Mouse (Mus musculus): ENCODE results near the gene Cnga1.

The Cnga1 gene

GRCm38 (mm10) chr5:72644175-72644574 lies at the start of gene Cnga1:
Gene Cnga1 (minus strand): TSS chr5:72644275.
- DNase-seq (ENCODE audit: low spot score): no peak

GRCm38 (mm10) chr5:72690516-72690915 lies 46.4 kb upstream of the Cnga1 start:
- DNase-seq (ENCODE audit: low spot score): no peak

GRCm38 (mm10) chr5:72689556-72689955 lies 45.5 kb upstream of the Cnga1 start:
- DNase-seq (ENCODE audit: low spot score): no peak

GRCm38 (mm10) chr5:72681451-72681850 lies 37.4 kb upstream of the Cnga1 start:
- DNase-seq (ENCODE audit: low spot score): no peak

- no peak for DNase-seq (ENCODE audit: low spot score)
These were observed 31.0 kb upstream of the Cnga1 start for GRCm38 (mm10) chr5:72674994-72675542.

- no peak for DNase-seq (ENCODE audit: low spot score)
These were observed 27.1 kb upstream of the Cnga1 start for GRCm38 (mm10) chr5:72671017-72671699.

GRCm38 (mm10) chr5:72668351-72668750 lies 24.3 kb upstream of the Cnga1 start:
- DNase-seq (ENCODE audit: low spot score): no peak

- DNase-seq (ENCODE audit: low spot score): no peak
These were observed 22.4 kb upstream of the Cnga1 start for GRCm38 (mm10) chr5:72666428-72666827.

GRCm38 (mm10) chr5:72665281-72665680 lies 21.2 kb upstream of the Cnga1 start:
- DNase-seq (ENCODE audit: low spot score): peak; percentile 27

- no peak for DNase-seq (ENCODE audit: low spot score)
These were observed 20.8 kb upstream of the Cnga1 start for GRCm38 (mm10) chr5:72664854-72665253.

- no peak for DNase-seq (ENCODE audit: low spot score)
These were observed 20.1 kb upstream of the Cnga1 start for GRCm38 (mm10) chr5:72664126-72664525.

GRCm38 (mm10) chr5:72661051-72661781 lies 17.1 kb upstream of the Cnga1 start:
- DNase-seq (ENCODE audit: low spot score): no peak

GRCm38 (mm10) chr5:72658375-72658774 lies 14.3 kb upstream of the Cnga1 start:
- no peak for DNase-seq (ENCODE audit: low spot score)

- DNase-seq (ENCODE audit: low spot score): no peak
These were observed 12.3 kb upstream of the Cnga1 start for GRCm38 (mm10) chr5:72656270-72656791.

- DNase-seq (ENCODE audit: low spot score): no peak
These were observed 9.1 kb upstream of the Cnga1 start for GRCm38 (mm10) chr5:72653068-72653674.

- no peak for DNase-seq (ENCODE audit: low spot score)
These were observed 5.1 kb upstream of the Cnga1 start for GRCm38 (mm10) chr5:72648987-72649735.

- no peak for DNase-seq (ENCODE audit: low spot score)
These were observed 4.0 kb upstream of the Cnga1 start for GRCm38 (mm10) chr5:72647958-72648595.

- peak; percentile 45 for DNase-seq (ENCODE audit: low spot score)
These were observed 3.4 kb upstream of the Cnga1 start, which contains the start of gene Nipal1 for GRCm38 (mm10) chr5:72647418-72647907. Gene Nipal1 (plus strand): TSS chr5:72647795.

- no peak for DNase-seq (ENCODE audit: low spot score)
These were observed 2.9 kb upstream of the Cnga1 start for GRCm38 (mm10) chr5:72646996-72647395.

- no peak for DNase-seq (ENCODE audit: low spot score)
These were observed 2.1 kb upstream of the Cnga1 start for GRCm38 (mm10) chr5:72646131-72646530.

GRCm38 (mm10) chr5:72643655-72644054 lies 420 bp downstream of the Cnga1 start:
- DNase-seq (ENCODE audit: low spot score): no peak

Measured in testis, postnatal 14 days (tissue).